In the genomic region with DNA sequence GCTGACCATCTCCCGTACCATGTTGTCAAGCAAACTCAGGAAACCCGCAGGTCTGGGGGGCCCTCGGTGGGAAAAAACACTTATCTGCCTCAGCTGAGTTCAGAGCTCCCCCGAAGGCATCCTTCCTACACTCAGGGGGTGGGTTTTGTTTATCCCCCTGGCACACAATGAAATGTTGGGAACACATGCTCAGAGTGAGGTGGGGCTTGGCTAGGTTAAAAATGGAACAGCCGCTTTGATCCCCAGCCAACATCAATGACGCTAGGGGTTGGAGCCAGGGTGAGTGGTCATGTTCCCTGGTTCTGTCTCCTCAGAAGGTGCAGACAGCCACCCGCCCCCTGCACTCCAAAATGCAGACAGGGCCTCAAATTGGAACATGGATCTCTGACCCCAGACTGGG, we compare ENCODE assay signal across 11 mouse cellular contexts.
DNase-seq lines count a peak whose midpoint lies in the region; ATAC-seq and TF ChIP-seq lines count a peak whose summit lies in the region.
"Had no signal": no experiment of that assay in that cellular context is flagged by ENCODE, and none has a peak within 500 bp of the region (broad histone marks: within the 10 kb centered on the region; RNA-seq: fewer than 3 reads in every experiment).

No protein-coding gene starts in this region.

- TF ChIP-seq CTCF in hindbrain, postnatal 0 days (IDR thresholded peaks at IDR 0.05; ENCODE audit: low read depth), result no peak
- TF ChIP-seq CTCF in heart, adult 2 months (IDR thresholded peaks at IDR 0.05), result no peak

- H3K27me3 ChIP-seq in hindbrain, postnatal 0 days (ENCODE audit: insufficient read depth, low read length), result no peaks in the 10 kb centered on the region
- H3K27me3 ChIP-seq in hindbrain, embryonic 12.5 days, result no peaks in the 10 kb centered on the region; the same call in 1 of the 2 replicates
- H3K27me3 ChIP-seq in heart, adult 2 months (ENCODE audit: control insufficient read depth, insufficient read depth, low read length), result no peaks in the 10 kb centered on the region
- H3K27me3 ChIP-seq in hindbrain, embryonic 13.5 days, result no peaks in the 10 kb centered on the region
- no peaks in the 10 kb centered on the region for H3K27me3 ChIP-seq in hindbrain, embryonic 14.5 days (ENCODE audit: control insufficient read depth, insufficient read depth, low read length)
- H3K27me3 ChIP-seq: neural tube, embryonic 13.5 days had no signal

- peak; percentile 26 for DNase-seq in hindbrain, postnatal 0 days (ENCODE audit: low spot score)
- DNase-seq in adrenal gland, adult 8-10 months, result peak; percentile 52
- DNase-seq in heart, adult 2 months, result peak; percentile 28 to 30
- DNase-seq in lung, adult 18-20 months, result peak; percentile 63 to 76
- no peak for DNase-seq in kidney, postnatal 36 days
- DNase-seq in hindbrain, embryonic 14.5 days (ENCODE audit: low spot score), result no peak
- DNase-seq: gastrocnemius, adult 2 months had no signal

- no peaks in the 10 kb centered on the region for H3K36me3 ChIP-seq in hindbrain, postnatal 0 days (ENCODE audit: insufficient read depth, low read length)
- H3K36me3 ChIP-seq in hindbrain, embryonic 12.5 days, result no peaks in the 10 kb centered on the region
- H3K36me3 ChIP-seq in heart, adult 2 months (ENCODE audit: control insufficient read depth, insufficient read depth, low read length), result no peaks in the 10 kb centered on the region
- no peaks in the 10 kb centered on the region for H3K36me3 ChIP-seq in hindbrain, embryonic 13.5 days
- H3K36me3 ChIP-seq in hindbrain, embryonic 14.5 days (replicated peaks; ENCODE audit: control insufficient read depth, insufficient read depth), result no peaks in the 10 kb centered on the region
- H3K36me3 ChIP-seq: neural tube, embryonic 13.5 days had no signal

- H3K27ac ChIP-seq in hindbrain, postnatal 0 days, result no peak overlapping the region
- H3K27ac ChIP-seq in hindbrain, embryonic 12.5 days, result no peak overlapping the region
- H3K27ac ChIP-seq in heart, adult 2 months, result no peak overlapping the region
- H3K27ac ChIP-seq in hindbrain, embryonic 13.5 days, result no peak overlapping the region
- H3K27ac ChIP-seq in hindbrain, embryonic 14.5 days, result no peak overlapping the region
- H3K27ac ChIP-seq: gastrocnemius, adult 2 months; neural tube, embryonic 13.5 days had no signal

- H3K4me3 ChIP-seq in hindbrain, postnatal 0 days (ENCODE audit: low read length), result no peak overlapping the region
- H3K4me3 ChIP-seq in hindbrain, embryonic 12.5 days, result no peak overlapping the region
- H3K4me3 ChIP-seq in heart, adult 2 months, result no peak overlapping the region
- H3K4me3 ChIP-seq in hindbrain, embryonic 13.5 days, result no peak overlapping the region
- no peak overlapping the region for H3K4me3 ChIP-seq in hindbrain, embryonic 14.5 days (replicated peaks; ENCODE audit: low read length)
- H3K4me3 ChIP-seq: gastrocnemius, adult 2 months; neural tube, embryonic 13.5 days had no signal

- no peak for TF ChIP-seq EP300 in heart, adult 2 months (IDR thresholded peaks at IDR 0.05; ENCODE audit: insufficient read depth, low read depth, low read length)

- no peaks in the 10 kb centered on the region for H3K79me2 ChIP-seq in heart, adult 2 months (replicated peaks; ENCODE audit: control insufficient read depth, insufficient read depth, low read length)

- H3K9ac ChIP-seq in hindbrain, postnatal 0 days (replicated peaks; ENCODE audit: low read length), result no peak overlapping the region
- H3K9ac ChIP-seq in hindbrain, embryonic 12.5 days, result no peak overlapping the region
- H3K9ac ChIP-seq in heart, adult 2 months (ENCODE audit: low read depth, low read length), result no peak overlapping the region
- no peak overlapping the region for H3K9ac ChIP-seq in hindbrain, embryonic 13.5 days
- H3K9ac ChIP-seq in hindbrain, embryonic 14.5 days, result no peak overlapping the region
- H3K9ac ChIP-seq: neural tube, embryonic 13.5 days had no signal

- 51% methylated on average over 7 of the region's 7 CpGs for WGBS in hindbrain, postnatal 0 days
- 69% methylated on average over 7 of the region's 7 CpGs for WGBS in hindbrain, embryonic 12.5 days
- 23% methylated on average over 7 of the region's 7 CpGs for WGBS in heart, adult 2 months
- WGBS in hindbrain, embryonic 13.5 days, result 72% methylated on average over 7 of the region's 7 CpGs
- 64% methylated on average over 7 of the region's 7 CpGs for WGBS in hindbrain, embryonic 14.5 days

- intact Hi-C loops in heart, adult 2 months (cut with DNase I), result no loop called here

- H3K4me1 ChIP-seq in hindbrain, postnatal 0 days (ENCODE audit: insufficient read depth, low read length), result no peaks in the 10 kb centered on the region
- H3K4me1 ChIP-seq in hindbrain, embryonic 12.5 days, result no peaks in the 10 kb centered on the region
- no peaks in the 10 kb centered on the region for H3K4me1 ChIP-seq in heart, adult 2 months (ENCODE audit: control insufficient read depth, insufficient read depth, low read length)
- no peaks in the 10 kb centered on the region for H3K4me1 ChIP-seq in hindbrain, embryonic 13.5 days (replicated peaks)
- no peaks in the 10 kb centered on the region for H3K4me1 ChIP-seq in hindbrain, embryonic 14.5 days (replicated peaks; ENCODE audit: control insufficient read depth, insufficient read depth, low read length)
- H3K4me1 ChIP-seq: neural tube, embryonic 13.5 days had no signal

- no peak for TF ChIP-seq POLR2A in heart, adult 2 months (IDR thresholded peaks at IDR 0.05; ENCODE audit: insufficient read depth, low read depth, low read length)

- no peaks in the 10 kb centered on the region for H3K9me3 ChIP-seq in hindbrain, postnatal 0 days (ENCODE audit: low read length)
- H3K9me3 ChIP-seq in hindbrain, embryonic 12.5 days (replicated peaks), result no peaks in the 10 kb centered on the region
- H3K9me3 ChIP-seq in hindbrain, embryonic 13.5 days, result no peaks in the 10 kb centered on the region
- no peaks in the 10 kb centered on the region for H3K9me3 ChIP-seq in hindbrain, embryonic 14.5 days (ENCODE audit: control insufficient read depth, low read length)
- H3K9me3 ChIP-seq: neural tube, embryonic 13.5 days had no signal

- ATAC-seq in hindbrain, postnatal 0 days, result no peak
- ATAC-seq in hindbrain, embryonic 12.5 days (ENCODE audit: low FRiP score), result no peak
- ATAC-seq in hindbrain, embryonic 13.5 days (ENCODE audit: low FRiP score), result no peak
- ATAC-seq in hindbrain, embryonic 14.5 days (ENCODE audit: low FRiP score), result no peak
- ATAC-seq: CD4-positive, CD25-positive, alpha-beta regulatory T cell, adult 4 months had no signal

- H3K4me2 ChIP-seq in hindbrain, postnatal 0 days (ENCODE audit: low read depth, low read length), result no peak overlapping the region
- no peak overlapping the region for H3K4me2 ChIP-seq in hindbrain, embryonic 12.5 days (replicated peaks)
- H3K4me2 ChIP-seq in hindbrain, embryonic 13.5 days, result no peak overlapping the region
- no peak overlapping the region for H3K4me2 ChIP-seq in hindbrain, embryonic 14.5 days (replicated peaks)
- H3K4me2 ChIP-seq: neural tube, embryonic 13.5 days had no signal

Comparison
In these comparisons a context has a peak if more than half of its experiments do, and no peak if none do; other contexts are left out.
1. DNase-seq: peak in hindbrain, postnatal 0 days (single experiment), adrenal gland, adult 8-10 months (single experiment), heart, adult 2 months (2 of 2) and lung, adult 18-20 months (2 of 2); none in kidney, postnatal 36 days (0 of 2) and hindbrain, embryonic 14.5 days (single experiment).